In genomic region chr6:5401394-5401793, GRCm38 (mm10) we compare ENCODE assay signal across 9 mouse cellular contexts. TPM values are rescaled to one million over a fixed set of nuclear protein-coding genes. Genes with fewer than 3 reads are reported as not detected.
DNase-seq lines count a peak whose midpoint lies in the region; ATAC-seq and TF ChIP-seq lines count a peak whose summit lies in the region.
"Had no signal": no experiment of that assay in that cellular context is flagged by ENCODE, and none has a peak within 500 bp of the region (broad histone marks: within the 10 kb centered on the region; RNA-seq: fewer than 3 reads in every experiment).

No protein-coding gene starts in this region.

- no peaks in the 10 kb centered on the region for H3K27me3 ChIP-seq in intestine, embryonic 14.5 days (replicated peaks; ENCODE audit: control insufficient read depth, insufficient read depth, low read length)
- H3K27me3 ChIP-seq in midbrain, embryonic 11.5 days (ENCODE audit: control insufficient read depth, insufficient read depth, low read length) = no peaks in the 10 kb centered on the region
- no peaks in the 10 kb centered on the region for H3K27me3 ChIP-seq in spleen, adult 2 months (ENCODE audit: control insufficient read depth, insufficient read depth, low read length)

- WGBS in intestine, embryonic 14.5 days = 4% methylated on average over 3 of the region's 3 CpGs
- 4% methylated on average over 3 of the region's 3 CpGs for WGBS in midbrain, embryonic 11.5 days
- 3% methylated on average over 3 of the region's 3 CpGs for WGBS in spleen, adult 2 months

- H3K27ac ChIP-seq in intestine, embryonic 14.5 days (ENCODE audit: low read depth) = no peak overlapping the region
- H3K27ac ChIP-seq in midbrain, embryonic 11.5 days (ENCODE audit: low read depth, low read length) = no peak overlapping the region
- no peak overlapping the region for H3K27ac ChIP-seq in spleen, adult 2 months (ENCODE audit: insufficient read depth, low read length)
- H3K27ac ChIP-seq: macrophage had no signal

- H3K4me2 ChIP-seq in intestine, embryonic 14.5 days (ENCODE audit: low read length) = no peak overlapping the region
- no peak overlapping the region for H3K4me2 ChIP-seq in midbrain, embryonic 11.5 days

- TF ChIP-seq CTCF in spleen, adult 2 months (IDR thresholded peaks at IDR 0.05; ENCODE audit: extremely low read depth, insufficient read depth, insufficient read length, insufficient replicate concordance) = peak; percentile 63; the same call in 1 of the 2 replicates

- no peaks in the 10 kb centered on the region for H3K4me1 ChIP-seq in intestine, embryonic 14.5 days (replicated peaks; ENCODE audit: control insufficient read depth, insufficient read depth, low read length)
- H3K4me1 ChIP-seq in midbrain, embryonic 11.5 days (ENCODE audit: control insufficient read depth, insufficient read depth, low read length) = peaks cover 20% of the 10 kb centered on the region
- H3K4me1 ChIP-seq in spleen, adult 2 months (ENCODE audit: control insufficient read depth, insufficient read depth, insufficient read length) = no peaks in the 10 kb centered on the region

- no peaks in the 10 kb centered on the region for H3K36me3 ChIP-seq in intestine, embryonic 14.5 days (ENCODE audit: control insufficient read depth, insufficient read depth, low read length)
- H3K36me3 ChIP-seq in midbrain, embryonic 11.5 days (ENCODE audit: control insufficient read depth, insufficient read depth, low read length) = no peaks in the 10 kb centered on the region
- H3K36me3 ChIP-seq in spleen, adult 2 months (ENCODE audit: control insufficient read depth, insufficient read depth, low read length) = no peaks in the 10 kb centered on the region

- no peaks in the 10 kb centered on the region for H3K9me3 ChIP-seq in intestine, embryonic 14.5 days (ENCODE audit: control insufficient read depth, low read length)
- H3K9me3 ChIP-seq in midbrain, embryonic 11.5 days (ENCODE audit: control insufficient read depth, low read length) = no peaks in the 10 kb centered on the region

- no peak overlapping the region for H3K4me3 ChIP-seq in intestine, embryonic 14.5 days (ENCODE audit: low read depth, low read length)
- no peak overlapping the region for H3K4me3 ChIP-seq in midbrain, embryonic 11.5 days (ENCODE audit: low read depth, low read length)
- no peak overlapping the region for H3K4me3 ChIP-seq in spleen, adult 2 months (ENCODE audit: extremely low read depth, insufficient read depth, insufficient read length)

- no peak overlapping the region for H3K9ac ChIP-seq in intestine, embryonic 14.5 days (ENCODE audit: low read length)
- H3K9ac ChIP-seq in midbrain, embryonic 11.5 days (ENCODE audit: low read length) = no peak overlapping the region

- TF ChIP-seq POLR2A in spleen, adult 2 months (IDR thresholded peaks at IDR 0.05; ENCODE audit: low read depth, low read length) = no peak

- no peak for DNase-seq in cerebellum, adult 9-11 months
- peak; percentile 17 for DNase-seq in cerebellum, adult 9-10 months
- peak; percentile 61 to 83 for DNase-seq in frontal cortex, postnatal 36 days (ENCODE audit: low spot score in 2 of 2)
- no peak for DNase-seq in intestine, embryonic 14.5 days (ENCODE audit: low spot score)
- DNase-seq in left cerebral cortex, postnatal 36 days (ENCODE audit: low spot score in 2 of 2) = peak; percentile 49 to 59
- DNase-seq in midbrain, embryonic 11.5 days (ENCODE audit: low spot score, missing footprints) = no peak
- DNase-seq in spleen, adult 2 months (ENCODE audit: low read depth in 1 of 2, low spot score in 2 of 2) = peak; percentile 25 to 43

- intact Hi-C loops in left cerebral cortex, postnatal 36 days (cut with DNase I) = loop anchor here (5.0 kb wide), 1 partner anchor 1894 kb away; no protein-coding TSS in a partner anchor

- ATAC-seq in cerebellum, adult (ENCODE audit: insufficient number of reproducible peaks, low FRiP score, low TSS enrichment) = peak; percentile 88; the same call in 1 of the 2 replicates
- 0 out of 2 replicates have a peak, but pooled peaks have one; percentile 60 for ATAC-seq in intestine, embryonic 14.5 days (replicated peaks; ENCODE audit: low FRiP score, low TSS enrichment, low read depth)
- ATAC-seq in midbrain, embryonic 11.5 days (ENCODE audit: low FRiP score) = peak; percentile 72

RNA-seq across cellular contexts. Expression of gene Asb4, which starts 18.2 kb away (rescaled TPM):
- 28.5 and 32.0 TPM in 2 replicates for polyA plus RNA-seq in intestine, embryonic 14.5 days (2014; fragmentation: Nextera tagmentation; extraction: Ambion mirVana)
- total RNA-seq in left cerebral cortex, postnatal 36 days (2021) = under 1 TPM; 0.25 to 0.59 TPM
- polyA plus RNA-seq in midbrain, embryonic 11.5 days (2014; fragmentation: Nextera tagmentation; extraction: Ambion mirVana) = 22.8 and 23.6 TPM in 2 replicates
- polyA plus RNA-seq in spleen, adult 2 months (2012; rRNA removed) = 0.30 and 0.59 TPM in 2 replicates

Comparison
In these comparisons a context has a peak if more than half of its experiments do, and no peak if none do; other contexts are left out.
1. DNase-seq: peak in cerebellum, adult 9-10 months (single experiment), frontal cortex, postnatal 36 days (2 of 2), left cerebral cortex, postnatal 36 days (2 of 2) and spleen, adult 2 months (2 of 2); none in cerebellum, adult 9-11 months (single experiment), intestine, embryonic 14.5 days (single experiment) and midbrain, embryonic 11.5 days (single experiment).
2. RNA of gene Asb4, which starts 18.2 kb away (polyA plus RNA-seq): 28.5 to 32.0 TPM in intestine, embryonic 14.5 days and 22.8 to 23.6 TPM in midbrain, embryonic 11.5 days; 0.30 to 0.59 TPM in spleen, adult 2 months; every median in the first group is over 10 times any median in the second.
3. Peak in every context shown above with its lines, with median percentiles within 50 percentile points of each other: ATAC-seq.